30 mouse cellular contexts compared by ENCODE assay signal in the genomic region with DNA sequence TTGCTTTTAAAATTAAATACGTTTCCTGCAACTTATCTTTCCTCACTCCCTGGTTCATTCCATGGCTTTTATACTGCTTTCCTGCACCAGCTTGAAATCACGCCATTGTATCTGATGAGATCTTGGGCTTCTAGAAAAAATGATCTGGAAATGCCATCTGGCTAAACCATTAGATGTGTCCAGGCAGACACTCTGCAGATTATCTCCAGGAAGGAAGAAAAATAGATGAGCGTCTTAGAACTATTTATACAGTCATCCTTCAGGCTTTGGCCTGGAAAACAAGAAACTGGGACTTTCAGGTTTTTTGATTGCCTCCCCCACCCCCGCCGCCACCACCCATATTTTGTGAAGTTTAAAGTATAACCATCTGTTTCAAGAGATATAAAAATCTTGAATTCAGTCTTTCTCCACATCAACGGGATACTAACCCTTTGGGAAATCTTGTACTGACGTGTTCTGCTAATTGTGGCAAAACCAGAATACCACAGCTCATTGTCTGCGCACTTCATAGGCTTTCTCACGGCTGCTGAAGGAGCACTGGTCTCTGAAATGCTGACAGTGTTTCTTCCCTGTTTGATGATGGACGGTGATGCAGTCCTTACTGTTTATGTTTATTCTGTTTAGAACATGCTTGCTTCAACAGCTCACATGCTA. TPM values are rescaled to one million over a fixed set of nuclear protein-coding genes. Genes with fewer than 3 reads are reported as not detected.
DNase-seq lines count a peak whose midpoint lies in the region; ATAC-seq lines count a peak whose summit lies in the region.
"Had no signal": no experiment of that assay in that cellular context is flagged by ENCODE, and none has a peak within 500 bp of the region (broad histone marks: within the 10 kb centered on the region; RNA-seq: fewer than 3 reads in every experiment).

No protein-coding gene starts in this region.

- no peak overlapping the region for H3K4me2 ChIP-seq in heart, embryonic 13.5 days
- H3K4me2 ChIP-seq: forebrain, embryonic 12.5 days; hindbrain, embryonic 14.5 days; kidney, embryonic 15.5 days; liver, embryonic 13.5 days; neural tube, embryonic 15.5 days had no signal

- H3K27ac ChIP-seq in heart, embryonic 13.5 days (replicated peaks), result peak overlapping the region; percentile 61; the same call in 1 of the 2 replicates
- H3K27ac ChIP-seq: forebrain, embryonic 12.5 days; heart, embryonic 10.5 days; hindbrain, embryonic 14.5 days; kidney, embryonic 15.5 days; layer of hippocampus, adult 2 months; liver, embryonic 13.5 days; neural tube, embryonic 15.5 days had no signal

- H3K9me3 ChIP-seq in heart, embryonic 13.5 days, result no peaks in the 10 kb centered on the region
- H3K9me3 ChIP-seq: forebrain, embryonic 12.5 days; heart, embryonic 10.5 days; kidney, embryonic 15.5 days; liver, embryonic 13.5 days; neural tube, embryonic 15.5 days had no signal

- H3K4me3 ChIP-seq in heart, embryonic 13.5 days, result no peak overlapping the region
- H3K4me3 ChIP-seq: erythroblast, embryonic 14.5 days; forebrain, embryonic 12.5 days; heart, embryonic 10.5 days; kidney, embryonic 15.5 days; layer of hippocampus, adult 2 months; liver, embryonic 13.5 days; megakaryocyte, embryonic 14.5 days; neural tube, embryonic 15.5 days had no signal

- intact Hi-C loops in left cerebral cortex, postnatal 14 days (cut with DNase I), result no loop called here

- no peaks in the 10 kb centered on the region for H3K27me3 ChIP-seq in heart, embryonic 13.5 days (replicated peaks)
- H3K27me3 ChIP-seq: CH12.LX; forebrain, embryonic 12.5 days; kidney, embryonic 15.5 days; liver, embryonic 13.5 days; neural tube, embryonic 15.5 days had no signal

- no peak for ATAC-seq in heart, embryonic 13.5 days (ENCODE audit: extremely low read depth, insufficient number of reproducible peaks, low FRiP score, low TSS enrichment)
- ATAC-seq: lung, postnatal 0 days had no signal

- no peaks in the 10 kb centered on the region for H3K36me3 ChIP-seq in heart, embryonic 13.5 days
- H3K36me3 ChIP-seq: forebrain, embryonic 12.5 days; heart, embryonic 10.5 days; kidney, embryonic 15.5 days; liver, embryonic 13.5 days; neural tube, embryonic 15.5 days had no signal

- 65% methylated on average over 10 of the region's 10 CpGs for WGBS in heart, embryonic 13.5 days

- DNase-seq in heart, adult 8-10 months (ENCODE audit: low spot score), result no peak
- DNase-seq in right cerebral cortex, adult 18-20 months, result peak; percentile 33
- no peak for DNase-seq in right cerebral cortex, postnatal 14 days
- DNase-seq in left cerebral cortex, postnatal 14 days (ENCODE audit: low spot score in 2 of 2), result peak; percentile 32 to 33
- DNase-seq in telencephalon, adult 2 months (ENCODE audit: low read depth, low spot score), result peak; percentile 72
- DNase-seq in urinary bladder, adult 2 months (ENCODE audit: low spot score), result no peak
- DNase-seq in kidney, postnatal 14 days, result no peak
- DNase-seq: adrenal gland, adult 8-10 months; cerebellum, adult 11 months; cerebellum, postnatal 10 days; gastrocnemius, postnatal 10 days; kidney, adult 18-20 months; kidney, postnatal 36 days; layer of hippocampus, postnatal 36 days; liver, embryonic 13.5 days; lung, adult 18-20 months; lung, postnatal 4 days; midbrain, embryonic 14.5 days; retina, postnatal 1 day had no signal

- H3K9ac ChIP-seq in heart, embryonic 13.5 days, result no peak overlapping the region
- H3K9ac ChIP-seq: forebrain, embryonic 12.5 days; hindbrain, embryonic 14.5 days; kidney, embryonic 15.5 days; liver, embryonic 13.5 days; neural tube, embryonic 15.5 days had no signal

- peaks cover 33% of the 10 kb centered on the region for H3K4me1 ChIP-seq in heart, embryonic 13.5 days
- H3K4me1 ChIP-seq: forebrain, embryonic 12.5 days; kidney, embryonic 15.5 days; liver, embryonic 13.5 days; neural tube, embryonic 15.5 days had no signal

RNA-seq across cellular contexts. Expression of gene Zcchc2, which starts 45.2 kb away (rescaled TPM):
- polyA plus RNA-seq in heart, embryonic 13.5 days (2015; fragmentation: Nextera tagmentation; extraction: Ambion mirVana), result 1.3 and 1.5 TPM in 2 replicates
- 10 to 100 TPM in 1 of 4 experiments, 1 to 10 TPM in 3; 7.9 to 10.5 (median 10.0) TPM for total RNA-seq in heart, adult 8-10 months (2022)
- total RNA-seq in left cerebral cortex, postnatal 14 days (2021), result 10 to 100 TPM; 23.8 to 24.0 TPM
- polyA plus RNA-seq in urinary bladder, adult 2 months (2012; rRNA removed), result 11.1 TPM in 2 replicates

Comparison
In these comparisons a context has a peak if more than half of its experiments do, and no peak if none do; other contexts are left out.
1. DNase-seq: peak in right cerebral cortex, adult 18-20 months (single experiment), left cerebral cortex, postnatal 14 days (2 of 2) and telencephalon, adult 2 months (single experiment); none in heart, adult 8-10 months (single experiment), right cerebral cortex, postnatal 14 days (single experiment), urinary bladder, adult 2 months (single experiment) and kidney, postnatal 14 days (single experiment).